Comparison of ENCODE assay signal across 8 mouse cellular contexts in the genomic region with DNA sequence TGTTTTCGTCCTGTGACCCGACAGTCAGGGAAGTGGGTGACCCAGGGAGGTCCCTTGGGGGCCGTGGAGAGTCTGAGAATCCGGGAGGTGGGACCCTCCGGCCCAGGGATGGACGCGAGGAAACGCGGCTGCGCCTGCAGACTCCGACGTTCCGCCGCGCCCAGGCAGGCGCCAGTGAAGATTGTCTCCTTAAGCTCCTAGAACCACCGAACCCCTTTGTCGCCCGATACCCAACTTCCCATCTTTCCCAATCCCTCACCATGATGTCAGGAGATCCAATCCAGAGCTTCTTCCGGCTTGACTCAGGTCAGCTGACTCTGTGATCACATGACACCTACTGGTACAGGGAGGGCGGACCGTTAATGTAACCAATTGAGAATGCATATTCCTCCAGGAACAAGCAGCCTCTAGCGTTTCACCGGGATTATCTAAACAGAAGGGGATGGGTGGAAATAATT. TPM values are rescaled to one million over a fixed set of nuclear protein-coding genes. Genes with fewer than 3 reads are reported as not detected.
DNase-seq lines count a peak whose midpoint lies in the region; ATAC-seq lines count a peak whose summit lies in the region.

Gene Commd4, minus strand, starts transcription at position 319 of the 458 bp plus-strand sequence.

- peak within 1 kb of the TSS; percentile 82 for H3K9ac ChIP-seq in hindbrain, embryonic 12.5 days

- DNase-seq in NIH3T3 (ENCODE audit: low read depth), result peak; percentile 95
- peak; percentile 97 to 98 for DNase-seq in cerebellum, postnatal 10 days
- DNase-seq in frontal cortex, postnatal 10 days (ENCODE audit: low spot score in 2 of 2), result peak; percentile 88 to 89
- DNase-seq in layer of hippocampus, postnatal 14 days (ENCODE audit: low spot score in 2 of 2), result peak; percentile 87 to 97
- peak; percentile 96 for DNase-seq in lung, postnatal 14 days
- peak; percentile 94 for DNase-seq in retina, adult 2 months (ENCODE audit: low read depth, low spot score)
- peak; percentile 77 to 79 for DNase-seq in thymus, postnatal 36 days

- peak within 1 kb of the TSS; percentile 78 for H3K4me3 ChIP-seq in hindbrain, embryonic 12.5 days

- under 1% methylated on average over 24 of the region's 24 CpGs for WGBS in hindbrain, embryonic 12.5 days

- H3K27ac ChIP-seq in hindbrain, embryonic 12.5 days, result peak within 1 kb of the TSS; percentile 62

- H3K4me2 ChIP-seq in hindbrain, embryonic 12.5 days (replicated peaks), result peak within 1 kb of the TSS; percentile 93

- H3K36me3 ChIP-seq in hindbrain, embryonic 12.5 days, result peaks cover 19% of the 10 kb centered on the region

- 0 out of 2 replicates have a peak, but pooled peaks cover 1% of the 10 kb centered on the region for H3K27me3 ChIP-seq in hindbrain, embryonic 12.5 days

- peak; percentile 87 for ATAC-seq in hindbrain, embryonic 12.5 days (ENCODE audit: low FRiP score)

- H3K4me1 ChIP-seq in hindbrain, embryonic 12.5 days, result peaks cover 12% of the 10 kb centered on the region

- no peaks in the 10 kb centered on the region for H3K9me3 ChIP-seq in hindbrain, embryonic 12.5 days (replicated peaks)

RNA-seq across cellular contexts. Expression of gene Commd4, which starts in this region (rescaled TPM):
- 108 and 122 TPM in 2 replicates for polyA plus RNA-seq in hindbrain, embryonic 12.5 days (2016; fragmentation: Nextera tagmentation; extraction: Ambion mirVana)
- total RNA-seq in layer of hippocampus, postnatal 14 days (2021), result 10 to 100 TPM; 86.6 to 87.5 TPM

Comparison
In these comparisons a context has a peak if more than half of its experiments do, and no peak if none do; other contexts are left out.
1. Peak in every context shown above with its lines: DNase-seq, ATAC-seq, H3K4me3 ChIP-seq and H3K27ac ChIP-seq.